Mouse (Mus musculus) left cerebral cortex, adult 11 months (tissue): ENCODE results near the gene Tars.

Experiments
- DNase-seq: peaks from one replicate; pipeline ENCODE4 v3.0.0; 2022; ENCODE audit warnings: low spot score

The Tars gene

DNA sequence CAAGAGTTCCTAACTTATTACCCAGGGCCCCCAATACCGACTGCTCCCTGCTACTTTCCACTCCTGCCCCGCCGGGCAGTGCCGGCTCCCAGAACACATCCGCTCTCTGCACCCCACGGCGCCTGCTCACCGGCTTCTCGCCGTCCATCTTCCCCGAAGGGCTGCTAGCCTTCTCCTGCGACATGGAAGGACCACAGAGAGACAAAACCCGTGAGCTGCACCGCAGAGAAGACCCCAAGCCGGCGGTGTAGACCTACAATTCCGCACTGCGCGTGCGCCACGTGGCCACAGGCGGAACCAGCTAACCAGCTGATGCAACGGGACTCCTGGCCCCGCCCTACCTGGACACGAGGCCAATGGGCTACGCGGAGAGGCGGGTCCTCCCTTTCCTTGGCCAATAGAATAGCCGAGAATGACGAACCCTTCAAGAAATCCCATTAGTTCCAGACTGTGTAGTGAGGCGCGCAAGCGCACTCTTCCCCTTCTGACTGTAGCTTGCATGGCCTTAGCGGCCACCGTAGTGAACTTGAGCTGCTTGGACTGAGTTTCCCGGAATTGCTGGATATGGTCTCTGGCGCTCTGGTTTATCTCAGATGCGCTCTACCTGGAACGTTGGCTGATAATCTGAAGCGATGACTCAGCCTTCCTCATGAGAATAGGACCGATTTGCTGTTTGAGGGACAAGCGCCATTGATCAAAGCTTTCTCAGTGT, at the start of gene Tars:
Gene Tars, minus strand, starts transcription at position 310 of the 712 bp plus-strand sequence.
- peak; percentile 98 for DNase-seq

GRCm38 (mm10) chr15:11437361-11437760, 37.9 kb upstream of the Tars start:
- DNase-seq: no peak

DNA sequence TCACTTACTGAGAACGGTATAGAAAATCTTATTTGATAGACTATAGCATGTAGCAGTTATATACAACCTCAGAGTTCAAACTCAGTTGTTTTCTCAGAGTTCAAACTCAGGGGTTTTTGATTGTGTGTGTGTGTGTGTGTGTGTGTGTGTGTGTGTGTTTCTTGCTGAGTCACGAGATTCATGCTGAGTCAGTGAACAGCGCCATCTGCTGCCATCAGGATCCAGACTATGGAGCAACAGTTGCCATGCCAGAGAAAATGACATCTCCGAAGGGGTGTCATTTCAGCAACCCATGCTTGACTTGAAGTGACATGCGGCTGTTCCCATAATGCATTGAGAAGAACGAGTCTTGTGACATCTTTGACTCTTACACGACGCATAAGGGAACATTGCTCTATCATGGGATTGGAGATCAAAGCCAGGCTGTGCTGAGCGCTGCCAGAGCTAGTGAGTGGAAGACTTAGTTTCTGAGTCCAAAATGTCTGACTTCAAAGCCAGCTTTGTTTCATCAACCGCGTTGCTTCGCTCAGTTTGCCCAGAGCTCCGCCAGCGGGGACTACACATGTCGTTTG, 37.3 kb upstream of the Tars start:
- DNase-seq: no peak

GRCm38 (mm10) chr15:11426899-11427298, 27.4 kb upstream of the Tars start:
- no peak for DNase-seq

- DNase-seq: no peak
These were observed 14.0 kb upstream of the Tars start for GRCm38 (mm10) chr15:11413484-11413883.

GRCm38 (mm10) chr15:11412542-11412941, 13.1 kb upstream of the Tars start:
- DNase-seq: no peak

GRCm38 (mm10) chr15:11411846-11412245, 12.4 kb upstream of the Tars start:
- no peak for DNase-seq

GRCm38 (mm10) chr15:11408155-11408826, 8.8 kb upstream of the Tars start:
- no peak for DNase-seq

- DNase-seq: peak; percentile 26
These were observed 7.9 kb upstream of the Tars start for GRCm38 (mm10) chr15:11407381-11407780.

- no peak for DNase-seq
These were observed 7.3 kb upstream of the Tars start for GRCm38 (mm10) chr15:11406769-11407168.

DNA sequence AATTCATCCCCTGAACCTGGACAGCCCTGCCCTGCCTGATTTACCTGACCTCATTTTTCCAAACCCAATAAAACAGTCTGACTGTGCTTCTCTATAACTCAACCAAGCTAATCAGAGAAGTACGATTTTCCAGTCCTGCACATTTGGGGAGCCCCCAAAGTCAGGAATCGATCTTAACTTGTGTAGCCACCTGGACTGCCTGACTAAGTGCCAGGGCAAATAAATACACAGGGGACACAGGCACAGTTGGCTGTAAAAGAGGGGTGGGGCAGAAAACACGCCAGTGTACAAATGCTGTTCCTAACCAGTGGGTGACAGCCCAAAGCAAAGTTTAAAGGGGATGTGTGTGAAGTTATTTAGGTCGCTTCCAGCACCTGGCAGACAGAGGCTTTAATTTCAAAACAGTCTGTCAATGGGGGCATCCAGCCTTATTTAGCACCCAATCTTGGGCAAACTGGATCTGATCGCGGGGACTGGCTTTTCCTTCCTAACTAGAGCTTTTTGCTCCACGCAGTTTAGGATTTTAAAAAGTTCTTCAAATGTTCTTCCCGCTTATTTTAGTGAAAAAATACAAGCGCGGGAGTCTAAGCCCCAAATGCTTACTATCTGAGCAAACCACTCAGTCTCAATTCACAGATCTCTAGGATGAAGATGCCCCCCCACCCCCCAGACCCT, 652 bp downstream of the Tars start:
- no peak for DNase-seq

DNA sequence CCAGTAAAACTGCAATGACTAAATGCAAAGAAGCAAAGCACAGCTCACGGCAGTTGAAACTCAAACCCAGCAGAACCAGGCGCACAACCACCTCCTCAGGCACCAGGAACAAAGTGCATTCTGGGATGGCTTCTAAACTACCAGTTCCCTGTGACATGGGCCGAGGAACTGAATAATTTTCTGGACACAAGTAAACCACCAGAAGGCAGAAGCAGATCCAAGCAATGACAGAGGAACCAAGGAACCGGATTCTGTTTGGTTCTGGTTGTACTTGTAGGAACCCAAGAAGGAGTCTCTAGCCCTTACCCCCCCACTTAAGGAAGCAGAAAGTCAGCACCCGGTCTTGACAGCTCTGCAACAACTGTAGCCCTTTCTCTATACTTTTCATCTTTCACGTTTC, 3.0 kb downstream of the Tars start:
- no peak for DNase-seq

DNA sequence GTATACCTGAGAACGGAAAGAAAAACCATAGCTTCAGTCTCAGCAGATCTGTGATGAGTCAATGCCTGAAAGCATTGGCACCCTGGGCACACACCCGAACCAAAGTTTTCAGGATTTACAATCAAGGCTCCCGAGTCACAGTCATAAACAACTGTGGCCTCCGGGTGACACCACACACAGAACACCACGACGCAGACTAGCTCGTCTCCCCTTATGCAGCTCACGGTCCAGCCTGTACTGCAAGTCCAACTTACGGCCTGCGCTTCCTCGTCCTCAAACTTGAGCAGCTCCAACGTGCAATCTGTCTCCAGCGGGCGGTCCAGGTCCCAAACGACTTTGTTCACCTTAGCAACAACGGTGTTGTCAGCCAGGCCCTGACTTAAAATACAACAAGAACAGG, 6.6 kb downstream of the Tars start:
- no peak for DNase-seq

DNA sequence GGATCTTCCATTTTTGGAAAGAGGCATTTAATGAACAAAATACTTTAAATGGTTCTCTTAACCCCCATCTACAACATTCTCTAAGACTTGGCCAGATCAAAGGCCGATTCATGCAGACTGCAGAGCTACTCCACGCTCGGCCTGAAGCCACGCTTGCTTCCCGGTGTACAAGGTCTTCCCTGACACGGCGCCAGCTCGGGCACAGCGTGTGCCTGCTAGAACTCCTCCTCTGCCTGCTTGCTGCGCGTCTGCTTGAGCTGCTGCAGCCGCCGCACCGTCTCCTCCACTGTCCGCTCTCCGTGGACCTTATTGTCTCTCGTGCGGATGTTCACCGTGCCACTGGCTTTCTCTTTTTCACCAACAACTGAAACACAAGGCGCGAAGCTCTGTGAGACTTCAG, 15.7 kb downstream of the Tars start:
- DNase-seq: no peak

DNA sequence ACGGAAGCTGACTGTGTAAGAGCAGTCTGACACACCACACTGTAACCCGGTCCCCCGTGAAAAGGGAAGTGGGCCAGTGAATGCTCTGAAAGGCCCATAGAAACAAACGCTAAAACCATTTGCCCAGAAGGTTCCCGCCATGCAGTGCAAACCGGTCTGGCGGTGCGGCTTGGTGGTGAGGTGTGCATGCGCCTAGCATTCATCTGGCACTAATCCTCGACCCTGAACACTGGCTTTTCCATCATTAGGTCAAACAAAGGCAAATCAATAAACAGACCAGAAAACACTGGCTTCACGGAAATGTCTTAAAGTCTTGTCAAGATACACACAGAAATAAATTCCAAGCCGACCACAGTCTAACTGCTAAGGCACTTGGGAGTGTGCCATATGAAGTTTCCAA, 16.9 kb downstream of the Tars start:
- DNase-seq: no peak

- DNase-seq: no peak
These were observed 18.8 kb downstream of the Tars start for GRCm38 (mm10) chr15:11380616-11381015.

DNA sequence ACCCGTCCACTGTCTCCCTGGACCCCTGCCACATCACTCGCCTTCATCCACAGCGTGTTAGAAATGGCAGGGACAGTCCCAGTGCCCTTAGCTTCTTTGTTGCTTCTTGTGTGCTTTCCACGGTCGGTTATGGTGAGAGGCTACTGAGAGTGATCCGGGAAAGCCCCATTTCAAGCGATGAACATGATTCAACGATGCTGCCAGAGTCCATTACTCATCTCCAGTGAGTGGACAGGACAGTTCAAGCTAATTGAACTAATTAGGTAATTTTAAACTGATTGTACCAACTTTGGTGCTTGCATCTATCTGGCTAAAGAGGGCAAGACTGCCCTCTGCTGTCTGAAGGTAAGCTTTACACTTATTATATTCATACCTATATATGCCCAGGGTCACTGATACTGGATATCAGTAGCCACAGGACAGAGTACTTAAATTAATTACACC, 19.4 kb downstream of the Tars start:
- DNase-seq: no peak

GRCm38 (mm10) chr15:11379431-11380086, 19.9 kb downstream of the Tars start:
- no peak for DNase-seq

GRCm38 (mm10) chr15:11370477-11371085, 28.9 kb downstream of the Tars start:
- no peak for DNase-seq

GRCm38 (mm10) chr15:11369572-11369971, 29.9 kb downstream of the Tars start:
- no peak for DNase-seq

DNA sequence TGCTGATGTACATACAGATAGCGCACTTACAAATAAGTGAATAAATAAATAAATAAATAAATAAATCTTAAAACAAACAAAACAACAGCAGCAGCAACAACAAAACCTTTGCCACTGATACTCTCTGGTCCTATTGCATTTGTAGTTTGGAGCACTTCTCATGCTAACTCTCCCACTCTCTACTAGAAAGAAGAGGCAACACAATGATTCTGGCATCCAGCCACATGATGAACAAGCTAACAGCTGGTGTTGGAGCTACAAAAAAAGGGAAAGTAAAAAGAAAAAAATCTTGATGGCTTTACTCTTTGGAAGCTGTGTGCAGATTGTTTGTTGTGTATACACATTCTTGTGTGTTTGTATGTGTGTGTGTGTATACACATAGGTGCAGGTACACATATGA, 34.7 kb downstream of the Tars start:
- peak; percentile 25 for DNase-seq

GRCm38 (mm10) chr15:11364112-11364511, 35.4 kb downstream of the Tars start:
- no peak for DNase-seq
